Mouse (Mus musculus): ENCODE results near the gene Fam71f2.

- no peak for TF ChIP-seq POLR2A (IDR thresholded peaks at IDR 0.05; ENCODE audit: insufficient read length, low read depth)
- no peak for TF ChIP-seq E2F4 (IDR thresholded peaks at IDR 0.05; ENCODE audit: insufficient read depth)
- no peak for TF ChIP-seq MYOG (IDR thresholded peaks at IDR 0.05; ENCODE audit: control insufficient read depth in 1 of 3, insufficient read depth in 1 of 3, insufficient read length in 2 of 3, low read depth in 2 of 3)
- TF ChIP-seq POLR2AphosphoS2 (IDR thresholded peaks at IDR 0.05; ENCODE audit: insufficient read length, low read depth), result no peak
- TF ChIP-seq CEBPB (IDR thresholded peaks at IDR 0.05; ENCODE audit: insufficient read depth, poor library complexity, severe bottlenecking), result no peak
- TF ChIP-seq MAX (IDR thresholded peaks at IDR 0.05; ENCODE audit: low read depth), result no peak
- TF ChIP-seq USF1 (IDR thresholded peaks at IDR 0.05; ENCODE audit: low read depth), result no peak
- TF ChIP-seq MYOD1 (IDR thresholded peaks at IDR 0.05; ENCODE audit: control insufficient read depth in 1 of 3, insufficient read length in 2 of 3, low read depth in 2 of 3), result no peak
- no peak for TF ChIP-seq TCF12 (IDR thresholded peaks at IDR 0.05; ENCODE audit: insufficient read depth, poor library complexity, severe bottlenecking)
These were observed 29.6 kb downstream of the Fam71f2 start for GRCm38 (mm10) chr6:29308846-29309605.

Data from myocyte (in vitro differentiated cells).